Mouse (Mus musculus): ENCODE measurements at regions not wholly inside any gene's neighbourhood (a gene's known extent, or its start where the extent isn't known, plus 50 kb on each side); places are given as distances from the start of the nearest gene placed in this dataset.

DNA sequence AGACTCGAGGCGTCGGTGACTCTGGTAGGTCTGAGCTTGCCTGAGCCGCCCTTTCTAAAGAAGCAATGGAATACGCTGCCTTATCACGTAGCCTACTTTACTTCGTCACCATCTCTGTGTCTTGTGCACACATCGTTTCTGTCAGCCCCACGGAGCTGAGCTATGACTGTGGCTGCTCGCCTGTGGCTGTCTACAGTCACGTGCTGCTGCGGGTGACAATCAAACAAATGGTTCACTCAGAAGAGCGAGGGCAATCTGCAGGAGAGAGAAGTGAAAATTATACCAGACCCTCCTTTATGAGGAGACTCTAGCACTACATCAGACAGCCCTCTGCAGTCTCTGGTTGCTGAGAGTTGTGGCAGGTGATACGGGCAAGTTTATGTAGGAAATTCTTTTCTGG, 76.0 kb upstream of the Tlk1 start:
- WGBS, result 20% methylated on average over 14 of the region's 14 CpGs
- Histone ChIP-seq H3K36me3 (ENCODE audit: control insufficient read depth, insufficient read depth, low read length) (no peaks in the 10 kb centered on the region), H3K9me3 (ENCODE audit: control insufficient read depth, low read length) (no peaks in the 10 kb centered on the region), H3K27ac (replicated peaks) (no peak overlapping the region), H3K4me2 (replicated peaks; ENCODE audit: low read depth) (peak overlapping the region; percentile 46), H3K4me1 (replicated peaks; ENCODE audit: control insufficient read depth, insufficient read depth) (no peaks in the 10 kb centered on the region), H3K9ac (ENCODE audit: low read length) (0 out of 2 replicates have a peak overlapping the region, but pooled peaks have one; percentile 38), H3K4me3 (ENCODE audit: low read depth, low read length) (peak overlapping the region; percentile 19), H3K27me3 (ENCODE audit: control insufficient read depth, insufficient read depth, low read length) (no peaks in the 10 kb centered on the region)
- DNase-seq (ENCODE audit: low spot score), result peak; percentile 44
- TF ChIP-seq EP300 (optimal IDR thresholded peaks at IDR 0.05), result no peak
- no peak for TF ChIP-seq CTCF (IDR thresholded peaks at IDR 0.05; ENCODE audit: low read depth)
- ATAC-seq (ENCODE audit: low FRiP score, low TSS enrichment), result peak; percentile 79

DNA sequence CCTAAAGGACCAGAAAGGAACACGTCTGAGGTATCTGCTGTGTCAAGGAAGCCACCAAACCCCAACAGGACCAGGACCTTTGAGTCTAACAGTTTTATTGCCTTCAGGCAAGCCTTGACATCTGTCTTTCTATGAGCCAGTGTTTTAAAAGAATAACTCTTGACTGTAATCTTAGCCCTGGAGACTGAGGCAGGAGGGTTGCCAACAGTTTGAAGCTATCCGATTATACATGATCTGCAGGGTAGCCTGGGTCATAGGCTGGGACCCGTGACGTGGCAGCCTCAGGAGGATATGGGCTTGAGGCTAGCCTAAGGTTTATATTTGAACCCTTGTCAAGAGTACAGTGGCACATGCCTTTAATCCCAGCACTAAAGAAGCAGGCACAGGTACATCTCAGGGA, 73.5 kb upstream of the Tlk1 start:
- Histone ChIP-seq H3K27me3 (ENCODE audit: control insufficient read depth, insufficient read depth, low read length) (no peaks in the 10 kb centered on the region), H3K4me2 (replicated peaks; ENCODE audit: low read depth) (no peak overlapping the region), H3K4me1 (replicated peaks; ENCODE audit: control insufficient read depth, insufficient read depth) (no peaks in the 10 kb centered on the region), H3K9ac (ENCODE audit: low read length) (no peak overlapping the region), H3K4me3 (ENCODE audit: low read depth, low read length) (no peak overlapping the region), H3K27ac (replicated peaks) (no peak overlapping the region), H3K9me3 (ENCODE audit: control insufficient read depth, low read length) (no peaks in the 10 kb centered on the region), H3K36me3 (ENCODE audit: control insufficient read depth, insufficient read depth, low read length) (no peaks in the 10 kb centered on the region)
- TF ChIP-seq CTCF (IDR thresholded peaks at IDR 0.05; ENCODE audit: low read depth), result no peak
- TF ChIP-seq EP300 (optimal IDR thresholded peaks at IDR 0.05), result no peak
- ATAC-seq (ENCODE audit: low FRiP score, low TSS enrichment) (no peak), DNase-seq (ENCODE audit: low spot score) (no peak)
- 82% methylated on average over 4 of the region's 4 CpGs for WGBS

- H3K27ac ChIP-seq (replicated peaks), result no peak overlapping the region
- no peaks in the 10 kb centered on the region for H3K36me3 ChIP-seq (ENCODE audit: control insufficient read depth, insufficient read depth, low read length)
- H3K4me1 ChIP-seq (replicated peaks; ENCODE audit: control insufficient read depth, insufficient read depth), result no peaks in the 10 kb centered on the region
- DNase-seq (ENCODE audit: low spot score) (no peak), ATAC-seq (ENCODE audit: low FRiP score, low TSS enrichment) (no peak)
- H3K4me2 ChIP-seq (replicated peaks; ENCODE audit: low read depth), result no peak overlapping the region
- TF ChIP-seq CTCF (IDR thresholded peaks at IDR 0.05; ENCODE audit: low read depth), result no peak
- H3K9ac ChIP-seq (ENCODE audit: low read length), result no peak overlapping the region
- 76% methylated on average over 9 of the region's 9 CpGs for WGBS
- no peaks in the 10 kb centered on the region for H3K27me3 ChIP-seq (ENCODE audit: control insufficient read depth, insufficient read depth, low read length)
- H3K9me3 ChIP-seq (ENCODE audit: control insufficient read depth, low read length), result no peaks in the 10 kb centered on the region
- H3K4me3 ChIP-seq (ENCODE audit: low read depth, low read length), result no peak overlapping the region
Observed at GRCm38 (mm10) chr2:70898396-70898795, 72.9 kb upstream of the Tlk1 start.

GRCm38 (mm10) chr2:70897373-70897772, 71.8 kb upstream of the Tlk1 start:
- TF ChIP-seq CTCF (IDR thresholded peaks at IDR 0.05; ENCODE audit: low read depth), result no peak
- no peak for TF ChIP-seq EP300 (optimal IDR thresholded peaks at IDR 0.05)
- Histone ChIP-seq H3K4me3 (ENCODE audit: low read depth, low read length) (no peak overlapping the region), H3K4me1 (replicated peaks; ENCODE audit: control insufficient read depth, insufficient read depth) (no peaks in the 10 kb centered on the region), H3K27ac (replicated peaks) (no peak overlapping the region), H3K27me3 (ENCODE audit: control insufficient read depth, insufficient read depth, low read length) (no peaks in the 10 kb centered on the region), H3K9ac (ENCODE audit: low read length) (no peak overlapping the region), H3K4me2 (replicated peaks; ENCODE audit: low read depth) (no peak overlapping the region), H3K9me3 (ENCODE audit: control insufficient read depth, low read length) (no peaks in the 10 kb centered on the region), H3K36me3 (ENCODE audit: control insufficient read depth, insufficient read depth, low read length) (no peaks in the 10 kb centered on the region)
- 89% methylated on average over 8 of the region's 8 CpGs for WGBS
- ATAC-seq (ENCODE audit: low FRiP score, low TSS enrichment), result no peak
- no peak for DNase-seq (ENCODE audit: low spot score)

GRCm38 (mm10) chr2:70889522-70890100, 64.1 kb upstream of the Tlk1 start:
- Histone ChIP-seq H3K4me1 (replicated peaks; ENCODE audit: control insufficient read depth, insufficient read depth) (no peaks in the 10 kb centered on the region), H3K9ac (ENCODE audit: low read length) (no peak overlapping the region), H3K27me3 (ENCODE audit: control insufficient read depth, insufficient read depth, low read length) (no peaks in the 10 kb centered on the region), H3K36me3 (ENCODE audit: control insufficient read depth, insufficient read depth, low read length) (no peaks in the 10 kb centered on the region), H3K9me3 (ENCODE audit: control insufficient read depth, low read length) (no peaks in the 10 kb centered on the region), H3K4me2 (replicated peaks; ENCODE audit: low read depth) (no peak overlapping the region), H3K27ac (replicated peaks) (no peak overlapping the region), H3K4me3 (ENCODE audit: low read depth, low read length) (no peak overlapping the region)
- ATAC-seq (ENCODE audit: low FRiP score, low TSS enrichment) (no peak), DNase-seq (ENCODE audit: low spot score) (no peak)
- WGBS, result 32% methylated on average over 5 of the region's 5 CpGs
- no peak for TF ChIP-seq EP300 (optimal IDR thresholded peaks at IDR 0.05)
- no peak for TF ChIP-seq CTCF (IDR thresholded peaks at IDR 0.05; ENCODE audit: low read depth)

DNA sequence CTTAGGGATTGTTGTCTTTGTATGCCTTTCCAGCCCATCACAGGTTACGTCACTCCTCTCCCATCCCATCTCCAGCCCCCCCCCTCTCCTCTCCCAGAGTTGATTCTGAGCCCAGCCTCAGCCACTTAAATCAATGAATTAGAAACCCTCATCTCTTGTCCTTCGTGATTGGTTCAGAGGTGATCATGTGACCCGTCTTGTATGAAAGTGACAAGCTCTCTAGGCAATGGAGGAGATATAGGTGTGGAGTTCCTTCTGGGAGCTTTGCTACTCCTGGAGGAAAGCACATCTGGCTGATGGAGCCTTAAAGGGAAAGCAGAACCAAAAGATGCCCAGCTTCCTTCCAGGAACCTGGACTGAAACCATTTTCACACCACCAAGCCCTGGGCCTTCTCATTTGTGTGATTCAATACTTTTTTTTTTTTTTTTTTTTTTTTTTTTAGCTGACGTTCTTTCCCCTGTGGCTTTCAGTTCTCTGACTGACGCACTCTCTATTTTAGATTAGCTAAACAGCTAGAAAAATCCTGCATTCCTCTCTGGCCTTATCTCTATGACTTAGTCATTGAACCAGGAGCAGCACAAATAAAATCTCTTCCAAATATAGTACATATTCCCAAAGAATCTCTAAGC, 63.4 kb upstream of the Tlk1 start:
- no peaks in the 10 kb centered on the region for H3K9me3 ChIP-seq (ENCODE audit: control insufficient read depth, low read length)
- DNase-seq (ENCODE audit: low spot score) (no peak), ATAC-seq (ENCODE audit: low FRiP score, low TSS enrichment) (no peak)
- H3K27ac ChIP-seq (replicated peaks), result no peak overlapping the region
- 73% methylated on average over 5 of the region's 5 CpGs for WGBS
- no peaks in the 10 kb centered on the region for H3K36me3 ChIP-seq (ENCODE audit: control insufficient read depth, insufficient read depth, low read length)
- no peak overlapping the region for H3K4me3 ChIP-seq (ENCODE audit: low read depth, low read length)
- H3K27me3 ChIP-seq (ENCODE audit: control insufficient read depth, insufficient read depth, low read length), result no peaks in the 10 kb centered on the region
- H3K4me2 ChIP-seq (replicated peaks; ENCODE audit: low read depth), result no peak overlapping the region
- TF ChIP-seq EP300 (optimal IDR thresholded peaks at IDR 0.05) (no peak), CTCF (IDR thresholded peaks at IDR 0.05; ENCODE audit: low read depth) (no peak)
- no peak overlapping the region for H3K9ac ChIP-seq (ENCODE audit: low read length)
- H3K4me1 ChIP-seq (replicated peaks; ENCODE audit: control insufficient read depth, insufficient read depth), result no peaks in the 10 kb centered on the region
